Mouse (Mus musculus) common myeloid progenitor, adult 5-6 weeks (primary cell): Measurements from ENCODE around the gene Slc31a1. TPM values are rescaled to one million over a fixed set of nuclear protein-coding genes. Genes with fewer than 3 reads are reported as not detected.

Experiments
- ATAC-seq: replicated peaks from 2 replicates; pipeline ENCODE4 v1.8.0; 2016; ENCODE audit warnings: low read depth, mild to moderate bottlenecking, moderate TSS enrichment, inconsistent platforms; ENCODE audit not compliant: poor library complexity, severe bottlenecking
- total RNA-seq: library from RNA; stranded (forward); fragments of 200-1000, 187-1606 nt; gene quantifications from 2 replicates; pipeline ENCODE4 v1.2.3, GENCODE M21; 2017

The Slc31a1 gene
- total RNA-seq, 1 experiment from 2014 or later: 17.6 TPM

GRCm38 (mm10) chr4:62437871-62438270, 77.3 kb downstream of the Slc31a1 start:
- no peak for ATAC-seq

GRCm38 (mm10) chr4:62439793-62440192, 79.3 kb downstream of the Slc31a1 start:
- peak; percentile 58 for ATAC-seq

DNA sequence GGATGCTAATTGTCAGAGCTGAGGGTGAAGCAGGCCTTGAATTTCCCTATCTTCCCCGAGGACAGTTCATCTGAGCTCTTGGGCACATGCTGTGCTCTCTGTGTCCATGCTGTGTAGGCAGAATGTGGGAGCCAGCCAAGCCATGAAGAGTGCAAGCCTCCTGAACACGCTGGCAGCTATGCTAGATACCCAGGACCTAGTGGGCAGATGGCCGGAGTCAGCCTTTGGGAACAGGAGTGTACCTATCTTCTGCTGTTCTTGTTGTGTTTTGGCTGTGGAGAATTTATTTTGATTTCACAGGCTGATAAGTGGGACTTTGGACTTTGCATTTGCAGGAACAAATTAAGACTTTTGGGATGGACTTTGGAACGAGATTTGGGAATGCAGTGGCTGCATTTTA, 80.0 kb downstream of the Slc31a1 start:
- no peak for ATAC-seq

- ATAC-seq: no peak
Observed at GRCm38 (mm10) chr4:62440986-62441385, 80.5 kb downstream of the Slc31a1 start.

Other genes starting within 250 kb of the Slc31a1 start
- gene Mup21, start 209.9 kb upstream of the Slc31a1 start, total RNA-seq: not detected in 2 replicates
- not detected in 2 replicates for gene Zfp37, start 129.7 kb upstream of the Slc31a1 start, total RNA-seq
- 4.9 and 6.8 TPM in 2 replicates for gene Slc31a2, start 98.2 kb upstream of the Slc31a1 start, total RNA-seq
- 55.6 and 60.2 TPM in 2 replicates for gene Fkbp15, start 179 bp upstream of the Slc31a1 start, total RNA-seq
- 126 and 145 TPM in 2 replicates for gene Cdc26, start 47.9 kb downstream of the Slc31a1 start, total RNA-seq
- gene Prpf4, start 48.1 kb downstream of the Slc31a1 start, total RNA-seq: 19.8 and 23.4 TPM in 2 replicates
- gene Rnf183, start 74.5 kb downstream of the Slc31a1 start, total RNA-seq: not detected in 2 replicates
- gene Wdr31, start 110.2 kb downstream of the Slc31a1 start, total RNA-seq: 0.39 and 0.82 TPM in 2 replicates
- gene Bspry, start 119.3 kb downstream of the Slc31a1 start, total RNA-seq: 0.27 TPM in 1 of 2 replicates, not detected in the other
- 4.3 TPM in 1 of 2 replicates, not detected in the other for gene Hdhd3, start 142.7 kb downstream of the Slc31a1 start, total RNA-seq
- 38.6 and 54.8 TPM in 2 replicates for gene Alad, start 159.2 kb downstream of the Slc31a1 start, total RNA-seq
- gene Pole3, start 164.3 kb downstream of the Slc31a1 start, total RNA-seq: 84.0 and 97.3 TPM in 2 replicates
- 0.41 TPM in 1 of 2 replicates, not detected in the other for gene 4933430I17Rik, start 164.6 kb downstream of the Slc31a1 start, total RNA-seq
- 6.2 and 8.2 TPM in 2 replicates for gene Rgs3, start 199.1 kb downstream of the Slc31a1 start, total RNA-seq